Mouse (Mus musculus) stomach, postnatal 0 days (tissue): ENCODE data around the gene Stoml2.

Experiments
- CTCF ChIP-seq: IDR thresholded peaks from 2 replicates; pipeline ENCODE4 v1.5.1; 2016; ENCODE audit warnings: antibody characterized with exemption, low read depth, mild to moderate bottlenecking, moderate library complexity
- EP300 ChIP-seq: optimal IDR thresholded peaks from 2 replicates; pipeline ENCODE3; 2016; ENCODE audit warnings: antibody characterized with exemption

DNA sequence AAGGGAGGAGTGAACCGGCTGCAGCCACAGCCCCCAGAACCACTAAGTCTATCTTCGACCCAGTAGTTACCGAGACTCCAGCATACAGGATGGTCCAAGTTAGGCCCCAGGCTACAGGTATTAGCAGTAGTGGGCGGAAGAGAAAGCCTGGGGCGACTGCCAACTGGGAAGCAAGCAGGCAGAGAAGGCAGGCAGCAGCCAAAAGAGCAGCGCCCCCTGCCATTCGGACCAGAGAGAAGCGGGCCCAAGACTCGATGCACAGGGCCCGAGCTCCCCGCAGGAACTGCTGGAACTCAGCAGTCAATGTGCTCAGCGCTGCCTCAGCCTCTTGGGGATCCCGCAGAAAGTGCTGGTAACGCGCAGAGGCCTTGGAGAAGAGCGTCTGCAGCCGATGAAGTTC, 10.2 kb downstream of the Stoml2 start:
- TF ChIP-seq EP300 = no peak
- peak; percentile 11; the same call in 1 of the 2 replicates for TF ChIP-seq CTCF
